Mouse (Mus musculus): ENCODE data around the gene Kif26b. TPM values are rescaled to one million over a fixed set of nuclear protein-coding genes. Genes with fewer than 3 reads are reported as not detected.
A peak's percentile ranks its signal among the peaks of the same experiment; 100 is the strongest.

The Kif26b gene
- total and polyA plus RNA-seq, 2 experiments from 2014 or later, result 3.4 to 33.7 TPM

DNA sequence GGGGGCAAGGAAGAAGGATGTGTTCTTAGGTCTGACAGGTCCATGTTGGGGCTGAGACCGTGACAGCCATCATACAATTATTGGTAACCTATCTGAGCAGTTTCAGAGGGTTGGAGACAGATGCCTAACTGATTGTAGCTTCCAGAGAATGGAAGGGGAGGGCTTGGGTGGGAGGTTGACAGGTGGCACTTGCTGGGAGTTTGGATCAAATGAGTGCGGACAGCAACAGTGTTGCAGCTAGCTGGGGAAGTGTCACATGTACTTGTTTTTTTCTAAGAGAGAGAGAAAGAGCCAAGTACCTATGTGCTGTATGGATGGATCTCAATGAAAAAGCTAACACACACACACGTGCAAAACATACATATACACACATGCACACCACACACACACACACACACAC, 291.2 kb downstream of the Kif26b start:
- no peak overlapping the region for H3K4me2 ChIP-seq (ENCODE audit: low read depth)
- no peaks in the 10 kb centered on the region for H3K4me1 ChIP-seq (ENCODE audit: insufficient read depth)
- no peak overlapping the region for H3K27ac ChIP-seq (ENCODE audit: low read depth, low read length)
- 0 out of 2 replicates have a peak, but pooled peaks cover 7% of the 10 kb centered on the region for H3K27me3 ChIP-seq (ENCODE audit: insufficient read depth, low read length)
- DNase-seq (no peak), ATAC-seq (no peak)
- no peak overlapping the region for H3K9ac ChIP-seq
- no peaks in the 10 kb centered on the region for H3K36me3 ChIP-seq (ENCODE audit: insufficient read depth)
- no peak for TF ChIP-seq CTCF (IDR thresholded peaks at IDR 0.05; ENCODE audit: low read depth)
- H3K4me3 ChIP-seq (ENCODE audit: low read depth, low read length), result no peak overlapping the region
- WGBS, result 63% methylated on average over 3 of the region's 3 CpGs
- H3K9me3 ChIP-seq (ENCODE audit: low read length), result no peaks in the 10 kb centered on the region

DNA sequence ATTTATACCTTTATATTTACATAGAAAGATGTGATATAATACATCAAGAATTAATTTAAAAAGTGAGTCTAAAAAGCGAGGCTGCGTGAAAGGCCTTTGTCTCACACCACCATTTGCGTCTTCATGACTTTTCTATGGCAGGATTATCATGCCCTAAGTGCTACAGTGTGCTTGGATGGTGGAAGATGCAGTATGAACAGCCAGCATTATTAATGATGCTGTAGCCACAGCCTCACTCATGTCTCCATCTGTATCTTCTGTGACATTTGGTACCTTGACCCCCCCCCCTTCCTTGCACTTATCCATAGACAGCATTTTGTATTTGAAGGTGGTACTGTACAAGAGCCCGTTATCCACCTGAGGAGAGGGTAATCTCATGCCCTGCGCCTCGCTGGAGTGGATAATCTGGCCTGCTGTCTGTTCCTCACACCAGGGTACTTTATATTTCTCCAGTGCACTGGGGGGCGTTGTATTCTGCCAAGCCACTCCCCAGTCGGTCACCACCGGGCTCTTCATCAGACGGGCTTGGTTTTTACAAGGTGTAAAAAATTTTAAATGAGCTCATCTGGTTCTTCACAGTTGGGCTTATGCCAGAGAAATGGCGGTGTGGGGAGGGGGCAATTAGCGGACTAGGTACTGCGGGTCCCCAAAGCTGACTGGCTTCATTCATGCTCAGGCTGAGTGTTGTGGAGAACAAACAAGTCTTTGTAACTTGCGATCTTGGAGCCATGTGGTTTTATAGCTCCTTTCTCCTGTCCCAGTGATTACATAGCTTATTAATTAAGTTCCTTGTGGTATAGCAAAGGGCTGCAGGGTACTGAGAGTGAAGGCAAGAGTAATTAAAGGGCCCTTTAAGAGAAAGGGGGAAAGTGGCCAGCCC, 291.9 kb downstream of the Kif26b start:
- H3K9me3 ChIP-seq (ENCODE audit: low read length), result no peaks in the 10 kb centered on the region
- H3K4me2 ChIP-seq (ENCODE audit: low read depth), result no peak overlapping the region
- no peak overlapping the region for H3K9ac ChIP-seq
- TF ChIP-seq CTCF (IDR thresholded peaks at IDR 0.05; ENCODE audit: low read depth), result no peak
- WGBS, result 24% methylated on average over 14 of the region's 14 CpGs
- H3K4me3 ChIP-seq (ENCODE audit: low read depth, low read length), result no peak overlapping the region
- peak; percentile 42 for DNase-seq
- ATAC-seq, result peak; percentile 78
- 0 out of 2 replicates have a peak, but pooled peaks cover 7% of the 10 kb centered on the region for H3K27me3 ChIP-seq (ENCODE audit: insufficient read depth, low read length)
- H3K4me1 ChIP-seq (ENCODE audit: insufficient read depth), result no peaks in the 10 kb centered on the region
- H3K27ac ChIP-seq (ENCODE audit: low read depth, low read length), result no peak overlapping the region
- H3K36me3 ChIP-seq (ENCODE audit: insufficient read depth), result no peaks in the 10 kb centered on the region

DNA sequence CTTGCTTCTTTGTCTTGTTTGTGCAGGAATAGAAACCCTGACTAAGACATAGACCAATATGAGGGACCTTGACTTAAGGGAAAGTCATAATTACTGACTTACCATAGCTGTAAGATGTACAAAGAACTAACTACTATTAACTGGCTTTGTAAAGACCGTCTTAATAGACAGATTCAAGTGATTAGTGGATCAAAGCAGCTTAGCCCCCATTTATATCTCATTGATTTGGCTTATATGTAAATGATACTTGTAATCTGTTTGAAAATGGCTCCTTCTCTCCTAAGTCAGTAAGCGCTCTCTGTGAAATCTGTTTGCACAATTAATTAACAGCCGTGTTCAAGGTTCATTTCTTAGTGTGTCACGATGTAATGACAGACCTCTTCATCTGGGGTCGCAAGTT, 295.9 kb downstream of the Kif26b start:
- TF ChIP-seq CTCF (IDR thresholded peaks at IDR 0.05; ENCODE audit: low read depth), result no peak
- H3K36me3 ChIP-seq (ENCODE audit: insufficient read depth), result no peaks in the 10 kb centered on the region
- DNase-seq, result no peak
- H3K4me3 ChIP-seq (ENCODE audit: low read depth, low read length), result no peak overlapping the region
- no peak for ATAC-seq
- no peak overlapping the region for H3K27ac ChIP-seq (ENCODE audit: low read depth, low read length)
- no peak overlapping the region for H3K4me2 ChIP-seq (ENCODE audit: low read depth)
- no peak overlapping the region for H3K9ac ChIP-seq
- H3K4me1 ChIP-seq (ENCODE audit: insufficient read depth), result peaks cover 6% of the 10 kb centered on the region; the same call in 1 of the 2 replicates
- WGBS, result 35% methylated on average over 5 of the region's 5 CpGs
- 0 out of 2 replicates have a peak, but pooled peaks cover 7% of the 10 kb centered on the region for H3K27me3 ChIP-seq (ENCODE audit: insufficient read depth, low read length)
- no peaks in the 10 kb centered on the region for H3K9me3 ChIP-seq (ENCODE audit: low read length)

DNA sequence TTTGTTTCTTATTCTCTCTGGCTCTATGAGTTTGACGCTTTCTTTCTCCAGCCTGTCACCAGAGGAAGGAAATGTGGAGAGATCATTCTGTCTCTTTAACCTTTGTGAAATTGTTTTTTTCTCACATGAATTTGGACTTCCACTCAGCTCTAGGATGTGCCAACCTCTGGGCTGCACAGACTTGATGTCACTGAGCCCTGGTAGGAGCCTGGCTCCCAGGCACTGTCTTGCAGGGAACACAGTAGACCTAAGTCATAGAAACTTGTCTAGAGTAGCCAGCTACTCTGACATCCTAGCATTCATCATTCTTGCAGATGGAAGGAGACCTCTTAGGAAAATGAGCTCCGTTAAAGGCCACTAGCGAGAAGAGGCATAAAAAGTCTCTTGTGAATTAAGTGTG, 298.3 kb downstream of the Kif26b start:
- no peak for DNase-seq

DNA sequence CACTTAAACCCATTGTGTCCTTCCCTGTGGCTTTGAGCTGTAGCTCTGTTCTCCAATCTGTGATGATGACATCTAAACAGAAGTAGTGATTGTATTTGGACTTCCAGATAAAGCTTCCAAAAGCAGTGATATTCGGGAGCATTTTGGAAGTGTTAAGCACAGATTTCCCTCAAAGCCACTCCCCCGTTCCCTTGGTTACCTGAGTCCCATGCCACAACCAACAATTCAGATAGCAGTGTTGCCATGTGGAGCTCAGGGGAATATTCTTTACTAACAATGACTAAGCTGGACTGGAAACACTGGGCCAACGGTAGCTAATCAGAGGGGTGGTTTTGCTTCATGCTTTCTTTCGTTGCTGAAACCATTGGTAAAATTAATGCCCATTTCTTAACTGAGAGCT, 300.5 kb downstream of the Kif26b start:
- Histone ChIP-seq H3K4me2 (ENCODE audit: low read depth) (no peak overlapping the region), H3K4me1 (ENCODE audit: insufficient read depth) (peaks cover 7% of the 10 kb centered on the region; the same call in 1 of the 2 replicates), H3K36me3 (ENCODE audit: insufficient read depth) (no peaks in the 10 kb centered on the region), H3K4me3 (ENCODE audit: low read depth, low read length) (no peak overlapping the region), H3K9me3 (ENCODE audit: low read length) (no peaks in the 10 kb centered on the region), H3K27ac (ENCODE audit: low read depth, low read length) (no peak overlapping the region), H3K9ac (no peak overlapping the region), H3K27me3 (ENCODE audit: insufficient read depth, low read length) (no peaks in the 10 kb centered on the region)
- peak; percentile 63 for DNase-seq
- 40% methylated on average over 4 of the region's 4 CpGs for WGBS
- peak; percentile 78; the same call in 1 of the 2 replicates for ATAC-seq
- TF ChIP-seq CTCF (IDR thresholded peaks at IDR 0.05; ENCODE audit: low read depth), result no peak

More for the DNA sequence above, 298.3 kb downstream of the Kif26b start:
- no peak for TF ChIP-seq CTCF (IDR thresholded peaks at IDR 0.05; ENCODE audit: low read depth)
- no peak overlapping the region for H3K27ac ChIP-seq (ENCODE audit: low read depth, low read length)
- ATAC-seq, result no peak
- H3K4me3 ChIP-seq (ENCODE audit: low read depth, low read length), result no peak overlapping the region
- H3K4me1 ChIP-seq (ENCODE audit: insufficient read depth), result peaks cover 7% of the 10 kb centered on the region; the same call in 1 of the 2 replicates
- no peak overlapping the region for H3K9ac ChIP-seq
- 88% methylated on average over 3 of the region's 3 CpGs for WGBS
- 0 out of 2 replicates have a peak, but pooled peaks cover 6% of the 10 kb centered on the region for H3K27me3 ChIP-seq (ENCODE audit: insufficient read depth, low read length)
- H3K9me3 ChIP-seq (ENCODE audit: low read length), result no peaks in the 10 kb centered on the region
- H3K36me3 ChIP-seq (ENCODE audit: insufficient read depth), result no peaks in the 10 kb centered on the region
- H3K4me2 ChIP-seq (ENCODE audit: low read depth), result no peak overlapping the region

DNA sequence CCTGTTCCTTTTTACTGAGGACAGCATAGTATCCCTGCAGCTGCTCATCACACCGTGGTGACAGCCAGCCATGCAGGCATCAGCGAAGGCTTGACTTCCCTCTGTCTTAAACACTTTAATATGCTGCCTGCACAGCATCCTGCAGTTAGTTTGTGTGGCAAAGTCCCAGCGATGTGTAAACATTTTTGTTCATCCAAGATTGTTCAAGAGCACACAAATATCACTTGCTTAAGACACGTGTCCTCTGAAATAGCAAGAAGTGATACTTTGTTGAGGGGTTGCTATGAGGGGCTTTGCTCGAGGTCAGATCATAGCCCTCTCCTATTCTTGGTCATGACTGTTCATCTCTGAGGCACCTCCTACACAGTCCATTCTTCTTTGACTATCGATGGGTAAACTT, 303.6 kb downstream of the Kif26b start:
- H3K4me2 ChIP-seq (ENCODE audit: low read depth), result no peak overlapping the region
- peaks cover 7% of the 10 kb centered on the region; the same call in 1 of the 2 replicates for H3K4me1 ChIP-seq (ENCODE audit: insufficient read depth)
- no peaks in the 10 kb centered on the region for H3K27me3 ChIP-seq (ENCODE audit: insufficient read depth, low read length)
- DNase-seq (no peak), ATAC-seq (no peak)
- H3K36me3 ChIP-seq (ENCODE audit: insufficient read depth), result no peaks in the 10 kb centered on the region
- no peak overlapping the region for H3K4me3 ChIP-seq (ENCODE audit: low read depth, low read length)
- H3K27ac ChIP-seq (ENCODE audit: low read depth, low read length), result no peak overlapping the region
- TF ChIP-seq CTCF (IDR thresholded peaks at IDR 0.05; ENCODE audit: low read depth), result no peak
- no peaks in the 10 kb centered on the region for H3K9me3 ChIP-seq (ENCODE audit: low read length)
- H3K9ac ChIP-seq, result no peak overlapping the region
- whole genome bisulfite sequencing, result 75% methylated on average over 6 of the region's 6 CpGs

DNA sequence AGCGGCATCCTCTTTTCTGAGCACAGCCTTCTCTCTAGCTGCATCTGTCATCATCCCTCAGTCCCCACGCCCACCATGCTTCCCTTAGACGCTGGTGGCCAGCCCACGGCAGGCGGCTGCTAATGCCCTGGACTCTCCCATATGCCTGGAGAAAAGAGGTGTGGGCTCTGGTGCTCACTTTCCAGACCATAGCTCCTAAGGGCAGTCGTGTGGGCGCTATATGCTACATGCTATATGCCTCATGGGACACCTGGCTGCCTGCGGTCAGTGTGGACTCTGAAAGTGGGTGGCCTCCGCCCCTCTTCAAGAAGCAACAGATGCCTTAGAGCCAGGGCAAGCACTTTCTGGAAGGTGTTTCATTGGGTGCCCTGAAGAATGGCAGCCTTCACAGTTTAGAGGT, 306.9 kb downstream of the Kif26b start:
- DNase-seq (no peak), ATAC-seq (no peak)
- no peak overlapping the region for H3K4me3 ChIP-seq (ENCODE audit: low read depth, low read length)
- H3K27ac ChIP-seq (ENCODE audit: low read depth, low read length), result no peak overlapping the region
- H3K4me2 ChIP-seq (ENCODE audit: low read depth), result no peak overlapping the region
- no peak overlapping the region for H3K9ac ChIP-seq
- peaks cover 4% of the 10 kb centered on the region; the same call in 1 of the 2 replicates for H3K4me1 ChIP-seq (ENCODE audit: insufficient read depth)
- no peaks in the 10 kb centered on the region for H3K36me3 ChIP-seq (ENCODE audit: insufficient read depth)
- 80% methylated on average over 9 of the region's 9 CpGs for WGBS
- no peaks in the 10 kb centered on the region for H3K27me3 ChIP-seq (ENCODE audit: insufficient read depth, low read length)
- TF ChIP-seq CTCF (IDR thresholded peaks at IDR 0.05; ENCODE audit: low read depth), result no peak
- no peaks in the 10 kb centered on the region for H3K9me3 ChIP-seq (ENCODE audit: low read length)
